Mouse (Mus musculus) CD8-positive naive resting alpha-beta T cell, adult 2 months (primary cell): ENCODE measurements around the gene Gal3st2b.
"Not testable (repeated sequence)": the region's sequence is repeated elsewhere in the genome, so short reads cannot be mapped to it uniquely, and the experiment has no call there.

ENCODE experiments used
- DNase-seq, 2 experiments: peaks; one replicate each; pipeline ENCODE4 v3.0.0; 2022; ENCODE audit warnings: low read depth in 2 of 2, low spot score in 2 of 2

Gal3st2b gene

DNA sequence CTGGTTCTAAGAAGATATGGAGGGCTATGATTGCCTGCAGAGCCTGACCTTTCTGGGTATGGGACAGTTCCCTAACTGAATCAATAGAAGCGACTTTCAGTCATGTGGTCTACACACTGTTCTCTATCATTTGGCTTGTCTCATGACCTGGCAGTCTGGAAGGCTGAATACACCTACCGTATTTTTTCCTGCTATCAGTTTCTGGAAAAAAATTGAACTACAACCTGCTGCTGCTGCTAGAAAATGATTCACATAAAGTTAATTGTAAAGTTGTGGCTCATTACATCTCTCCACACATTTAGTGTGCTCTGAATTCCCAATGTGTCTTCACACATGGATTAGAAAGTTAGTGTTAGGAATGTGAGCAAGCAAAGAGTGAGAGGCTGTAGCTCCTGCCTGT is at the start of gene Gal3st2b:
Gene Gal3st2b (plus strand): TSS at position 301 of the 400 bp plus-strand sequence.
- DNase-seq: not testable (repeated sequence)

DNA sequence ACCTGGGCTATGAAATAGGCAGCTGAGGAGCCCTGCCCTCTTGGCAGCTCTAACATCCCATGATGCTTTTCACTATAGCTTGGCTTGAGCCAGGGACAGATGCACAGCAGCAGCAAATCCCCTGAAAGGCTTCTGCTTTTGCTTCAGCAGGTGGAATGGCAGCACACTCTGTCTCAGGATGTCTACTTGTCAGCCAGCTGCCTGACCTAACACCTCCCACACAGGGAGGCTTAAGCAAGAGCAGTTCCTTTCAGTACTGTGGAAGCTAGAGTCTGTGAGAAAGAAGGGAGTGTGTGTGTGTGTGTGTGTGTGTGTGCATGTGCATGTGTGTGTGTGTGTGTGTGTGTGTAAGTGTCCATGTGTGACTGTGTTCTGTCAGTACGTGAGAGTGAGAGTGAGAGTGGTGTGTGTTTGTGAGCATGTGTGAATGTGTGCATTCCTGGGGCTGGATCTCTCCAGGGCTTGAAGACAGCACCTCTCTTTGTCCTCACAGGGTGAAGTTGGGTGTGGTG is 46.5 kb upstream of the Gal3st2b start:
- not testable (repeated sequence) for DNase-seq

DNA sequence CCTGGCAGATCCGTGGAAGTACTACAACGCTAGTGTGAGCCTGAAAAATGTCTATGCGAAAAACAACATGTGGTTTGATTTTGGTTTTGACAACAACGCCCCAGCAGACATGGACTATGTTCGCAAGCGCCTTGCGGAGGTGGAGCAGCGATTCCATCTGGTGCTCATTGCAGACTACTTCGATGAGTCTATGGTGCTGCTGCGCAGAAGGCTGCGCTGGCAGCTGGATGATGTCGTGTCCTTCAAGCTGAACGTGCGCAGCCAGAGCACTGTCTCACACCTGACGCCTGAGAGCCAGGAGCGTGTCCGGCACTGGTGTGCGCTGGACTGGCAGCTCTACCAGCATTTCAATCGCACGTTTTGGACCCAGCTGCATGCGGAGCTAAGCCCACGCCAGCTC is 43.7 kb upstream of the Gal3st2b start:
- not testable (repeated sequence) for DNase-seq

DNA sequence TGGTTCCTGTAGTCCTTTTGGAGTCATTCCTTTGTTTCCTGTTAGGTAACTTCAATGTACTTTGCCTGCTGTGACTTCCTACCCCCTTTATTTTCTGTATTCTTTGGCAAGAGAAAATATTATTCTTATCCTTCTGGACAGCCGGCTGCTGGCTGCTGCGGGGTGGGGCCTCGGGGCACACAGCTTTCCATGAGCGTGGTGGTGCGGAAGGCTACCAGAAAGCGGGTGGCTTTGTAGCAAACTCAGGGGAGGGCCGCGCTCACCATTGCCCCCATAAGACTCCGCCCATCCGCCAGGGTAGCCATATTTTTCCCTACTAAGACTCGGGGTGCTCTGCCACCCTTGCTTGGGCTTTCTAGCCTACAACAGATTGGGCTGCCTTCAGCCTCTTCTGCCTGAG is 36.3 kb upstream of the Gal3st2b start:
- not testable (repeated sequence) for DNase-seq

DNA sequence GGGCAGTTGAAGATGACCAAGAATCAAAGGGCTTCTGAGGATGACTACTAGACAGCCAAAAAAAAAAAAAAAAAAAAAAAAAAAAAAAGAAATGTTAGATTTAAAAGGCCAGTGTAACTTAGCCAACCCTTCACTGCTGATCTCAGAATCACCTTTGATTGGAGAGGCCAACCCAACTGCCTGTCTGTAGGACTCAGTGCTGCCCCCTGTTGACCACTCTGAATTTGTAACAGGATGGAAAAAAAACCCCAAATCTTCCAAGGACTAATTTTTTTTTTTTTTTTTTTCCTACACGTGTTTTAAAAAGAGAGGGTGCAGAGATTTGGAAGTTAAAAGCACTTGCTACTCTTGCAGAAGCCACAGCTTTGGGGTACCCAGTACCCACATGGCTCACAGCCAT is 27.2 kb upstream of the Gal3st2b start:
- not testable (repeated sequence) for DNase-seq

DNA sequence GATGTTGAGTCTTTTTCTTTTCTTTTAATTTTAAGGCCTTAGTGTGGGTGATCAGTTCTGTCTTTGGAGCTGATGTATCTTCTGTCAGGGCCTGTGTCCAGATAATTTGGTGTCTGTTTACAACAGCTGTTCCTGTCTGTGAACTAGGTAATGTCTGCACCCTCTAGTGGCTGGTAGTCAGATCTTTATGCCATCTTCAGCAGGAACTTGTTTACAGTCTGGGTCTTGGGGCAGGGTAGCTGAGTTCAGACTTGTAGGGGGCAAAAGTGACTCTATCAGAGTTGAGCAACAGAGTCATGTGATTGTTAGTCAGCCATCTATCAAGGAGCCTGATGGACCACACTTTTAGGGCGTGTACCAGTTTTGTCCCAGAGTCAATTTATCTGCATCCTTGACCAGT is 20.7 kb upstream of the Gal3st2b start:
- DNase-seq: not testable (repeated sequence)

DNA sequence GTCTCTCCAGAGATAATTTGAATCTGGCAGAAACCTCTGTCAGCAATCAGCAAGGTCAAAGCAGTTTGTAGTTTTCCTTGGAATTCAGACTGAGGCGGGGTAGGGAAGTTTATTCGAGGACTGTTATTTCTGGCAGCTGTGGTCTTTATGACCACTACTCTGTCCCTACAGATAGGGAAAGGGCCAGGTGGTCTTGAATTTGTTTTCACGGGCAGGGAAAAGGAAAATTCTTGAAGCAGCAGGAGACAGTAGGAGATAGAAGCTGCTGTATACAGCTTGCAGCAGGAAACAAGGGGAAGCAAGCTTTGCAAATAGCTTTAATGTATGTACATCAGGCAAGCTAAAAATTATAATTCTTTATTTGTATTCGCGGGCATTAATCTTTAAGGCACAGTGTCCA is 16.8 kb upstream of the Gal3st2b start:
- not testable (repeated sequence) for DNase-seq

DNA sequence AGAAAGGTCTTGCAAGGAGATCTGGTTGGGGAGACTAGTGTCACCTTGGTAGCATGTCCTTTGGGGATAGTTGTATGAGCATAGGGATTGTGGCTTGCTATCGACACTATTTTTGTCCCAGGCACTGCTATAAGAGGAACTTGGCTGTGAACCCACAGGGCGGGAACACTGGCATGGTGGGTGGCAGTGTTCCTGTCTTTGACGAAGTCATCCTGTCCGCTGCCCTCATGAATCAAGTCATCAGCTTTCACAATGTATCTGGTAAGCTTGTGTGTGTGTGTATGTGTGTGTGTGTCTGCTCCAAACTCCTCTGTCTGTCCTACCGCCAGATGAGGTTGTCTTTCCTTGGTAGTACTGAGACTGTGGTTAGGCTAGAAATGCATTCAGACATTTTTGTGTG is 11.4 kb upstream of the Gal3st2b start:
- DNase-seq: not testable (repeated sequence)

DNA sequence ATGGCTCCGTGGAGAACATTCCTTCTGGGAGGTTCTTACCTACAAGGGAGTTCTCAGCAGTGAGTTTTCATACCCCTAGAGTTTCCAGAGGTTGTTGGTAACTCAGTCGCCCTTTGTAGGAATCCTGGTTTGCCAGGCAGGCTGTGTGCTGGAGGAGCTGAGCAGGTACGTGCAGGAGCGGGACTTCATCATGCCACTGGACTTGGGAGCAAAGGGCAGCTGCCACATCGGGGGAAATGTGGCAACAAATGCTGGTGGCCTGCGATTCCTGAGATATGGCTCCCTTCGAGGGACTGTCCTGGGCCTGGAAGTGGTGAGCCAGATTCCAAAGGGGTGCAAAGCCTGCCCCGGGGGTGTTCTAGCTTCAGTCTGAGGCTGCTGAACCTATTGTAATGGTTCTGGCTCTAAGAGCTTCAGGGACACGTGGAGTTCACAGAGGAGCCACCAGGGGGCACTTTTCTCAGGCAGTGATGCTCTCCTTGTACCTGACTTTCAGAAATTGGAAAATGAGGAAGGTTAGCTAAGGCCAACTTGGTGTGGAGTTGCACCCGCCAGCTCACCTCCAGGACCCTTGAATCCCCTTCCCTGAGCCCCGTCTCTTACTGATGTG is 9.0 kb upstream of the Gal3st2b start:
- not testable (repeated sequence) for DNase-seq

DNA sequence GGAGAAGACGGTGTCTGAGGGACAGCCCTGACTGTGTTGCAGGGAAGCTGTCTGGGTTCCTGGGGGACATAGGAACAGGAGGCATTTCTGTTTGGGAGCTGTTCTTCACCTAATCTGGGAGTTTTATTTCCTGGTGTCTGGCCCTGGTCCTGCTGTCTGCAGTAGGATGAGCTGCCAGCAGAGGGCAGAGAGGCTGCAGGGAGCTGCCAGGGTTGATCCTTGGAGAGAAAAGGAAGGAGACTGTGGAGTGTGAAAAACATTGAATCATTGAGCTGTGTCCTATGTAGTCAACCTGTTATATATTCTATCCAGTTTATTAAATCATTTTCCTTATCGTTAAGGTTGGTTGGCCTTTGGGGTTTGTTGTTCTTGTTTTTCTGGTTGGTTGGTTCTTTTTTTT is 6.2 kb upstream of the Gal3st2b start:
- not testable (repeated sequence) for DNase-seq

DNA sequence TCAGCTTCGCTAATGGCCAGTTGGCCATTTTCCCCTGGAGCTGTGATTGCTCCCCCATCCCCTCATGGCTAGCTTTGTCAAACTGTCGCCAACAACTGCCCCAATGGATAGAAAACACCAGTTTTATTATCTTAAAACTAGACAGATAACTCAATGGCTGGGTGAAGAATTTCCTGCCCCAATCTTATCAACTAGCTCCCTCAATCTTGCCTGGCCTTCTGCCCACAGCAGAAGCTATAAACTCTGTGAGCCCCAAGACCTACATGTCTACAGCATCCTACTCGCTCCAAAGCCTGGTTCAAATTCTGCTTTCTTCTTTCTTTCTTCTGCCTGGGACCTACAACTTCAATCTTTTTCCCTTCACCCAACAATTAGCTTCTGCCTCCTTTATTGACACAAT is 951 bp upstream of the Gal3st2b start:
- DNase-seq: not testable (repeated sequence)

DNA sequence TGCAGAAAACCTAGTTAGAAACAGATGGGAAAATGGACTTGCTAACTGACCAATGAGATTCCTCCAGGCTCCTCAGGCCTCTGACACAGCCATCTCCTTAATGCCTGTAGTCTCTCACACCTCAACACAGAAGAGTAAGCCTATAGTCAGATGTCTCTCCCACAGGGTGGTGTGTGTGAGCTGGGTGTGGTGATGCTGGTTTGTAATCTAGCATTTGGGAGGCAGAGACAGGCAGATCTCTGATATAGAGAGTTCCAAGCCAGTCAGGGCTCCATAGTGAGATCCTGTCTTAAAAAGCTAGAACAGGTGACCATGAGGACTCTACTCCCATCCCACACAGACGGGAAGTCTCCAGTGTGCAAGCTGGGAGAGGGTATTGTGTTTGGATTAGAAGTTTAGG is 664 bp downstream of the Gal3st2b start:
- not testable (repeated sequence) for DNase-seq

DNA sequence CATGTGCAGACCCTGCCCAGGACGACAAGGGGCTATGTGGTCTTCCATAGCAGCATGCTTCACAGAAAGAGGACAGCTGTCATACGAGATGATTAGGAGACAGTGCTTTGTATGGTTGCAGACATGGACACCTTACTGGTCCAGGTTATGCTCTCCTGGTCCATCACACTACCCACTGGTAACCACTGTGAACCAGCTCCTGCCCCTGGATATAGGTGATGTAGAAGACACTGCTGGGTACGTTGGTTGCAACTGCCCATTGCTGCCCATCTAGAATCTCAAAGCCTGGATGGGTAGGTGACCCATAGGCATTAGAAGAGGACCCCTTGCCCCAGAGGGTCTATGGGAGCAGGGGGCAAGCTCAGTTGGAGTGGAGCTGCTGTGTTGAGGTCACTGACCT is 1.2 kb downstream of the Gal3st2b start:
- DNase-seq: not testable (repeated sequence)

DNA sequence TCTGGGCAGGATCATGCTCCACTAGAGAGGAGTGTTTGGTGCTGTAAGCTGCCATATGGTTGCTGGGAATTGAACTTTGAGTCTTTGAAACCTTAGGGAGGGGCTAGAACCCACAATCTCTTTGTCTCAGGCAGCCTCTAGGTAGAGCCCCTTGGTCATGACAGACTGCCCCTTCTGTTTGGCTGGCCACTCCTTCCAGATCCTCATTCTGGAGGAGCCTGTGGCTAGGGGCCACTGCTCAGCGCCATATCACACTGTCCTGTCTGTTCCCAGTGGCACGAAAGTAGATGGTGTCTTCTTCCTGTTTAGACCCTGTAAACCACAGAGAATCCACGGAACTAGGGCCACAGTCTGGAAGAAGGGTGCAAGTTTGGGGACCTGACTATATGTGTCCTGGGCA is 4.5 kb downstream of the Gal3st2b start:
- not testable (repeated sequence) for DNase-seq

DNA sequence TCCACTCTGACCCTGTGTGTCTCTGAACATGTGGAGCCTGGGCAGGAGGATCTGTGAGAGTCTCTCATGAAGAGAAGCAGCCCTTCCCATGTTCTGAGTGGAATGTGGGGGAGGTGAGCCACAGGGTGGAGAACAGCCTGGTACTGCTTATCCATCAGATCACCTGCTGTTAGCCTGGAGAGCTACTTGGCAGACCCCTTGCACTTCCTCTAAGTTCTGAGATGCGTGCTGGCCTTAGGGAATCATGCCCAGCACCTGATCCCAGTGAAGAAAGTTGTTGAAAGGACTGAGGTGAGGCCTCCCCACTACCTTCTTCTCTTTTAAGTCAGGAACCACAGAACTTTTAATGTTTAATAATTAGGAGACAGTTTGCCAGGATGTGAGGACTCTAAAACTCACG is 5.0 kb downstream of the Gal3st2b start:
- not testable (repeated sequence) for DNase-seq

DNA sequence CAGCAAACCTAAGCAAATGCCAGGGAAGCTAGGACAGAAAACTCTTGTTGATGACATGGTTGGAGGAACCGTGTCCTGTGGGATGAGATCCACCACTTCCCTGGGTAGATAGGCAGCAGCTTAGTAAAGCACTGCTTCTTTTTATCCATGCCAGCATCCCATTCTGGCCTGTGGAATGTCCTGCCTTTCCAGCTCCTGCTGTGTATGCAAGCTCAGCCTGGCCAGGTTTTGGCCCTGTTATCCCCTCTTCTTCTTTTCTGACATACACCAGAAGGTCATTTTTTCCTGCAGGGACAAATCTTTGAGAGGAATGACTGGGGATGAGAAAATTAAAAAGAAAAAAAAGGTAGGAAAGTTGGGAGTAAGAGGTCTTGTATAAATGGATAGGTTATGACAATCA is 17.3 kb downstream of the Gal3st2b start:
- DNase-seq: not testable (repeated sequence)

DNA sequence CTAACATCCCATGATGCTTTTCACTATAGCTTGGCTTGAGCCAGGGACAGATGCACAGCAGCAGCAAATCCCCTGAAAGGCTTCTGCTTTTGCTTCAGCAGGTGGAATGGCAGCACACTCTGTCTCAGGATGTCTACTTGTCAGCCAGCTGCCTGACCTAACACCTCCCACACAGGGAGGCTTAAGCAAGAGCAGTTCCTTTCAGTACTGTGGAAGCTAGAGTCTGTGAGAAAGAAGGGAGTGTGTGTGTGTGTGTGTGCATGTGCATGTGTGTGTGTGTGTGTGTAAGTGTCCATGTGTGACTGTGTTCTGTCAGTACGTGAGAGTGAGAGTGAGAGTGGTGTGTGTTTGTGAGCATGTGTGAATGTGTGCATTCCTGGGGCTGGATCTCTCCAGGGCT is 19.7 kb downstream of the Gal3st2b start:
- not testable (repeated sequence) for DNase-seq

DNA sequence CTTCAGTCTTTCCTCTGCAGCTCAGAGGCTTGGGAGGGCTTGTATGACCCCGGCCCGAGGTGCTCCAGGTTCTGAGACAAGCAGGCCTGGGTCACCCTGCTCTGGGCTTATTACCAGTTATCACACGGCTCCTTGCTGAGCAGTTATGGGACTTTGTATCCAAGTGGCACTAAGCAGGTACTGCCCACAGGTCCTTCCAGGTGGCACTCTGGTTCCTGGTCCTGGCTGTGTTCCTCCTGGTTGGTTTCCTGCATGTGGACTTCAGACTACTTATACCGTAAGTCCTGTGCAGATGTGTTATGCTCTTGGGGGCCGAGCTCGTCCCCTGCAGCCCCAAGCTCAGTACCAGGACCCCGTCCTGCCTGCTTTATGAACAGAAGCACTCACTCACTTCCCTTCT is 20.3 kb downstream of the Gal3st2b start:
- DNase-seq: not testable (repeated sequence)

DNA sequence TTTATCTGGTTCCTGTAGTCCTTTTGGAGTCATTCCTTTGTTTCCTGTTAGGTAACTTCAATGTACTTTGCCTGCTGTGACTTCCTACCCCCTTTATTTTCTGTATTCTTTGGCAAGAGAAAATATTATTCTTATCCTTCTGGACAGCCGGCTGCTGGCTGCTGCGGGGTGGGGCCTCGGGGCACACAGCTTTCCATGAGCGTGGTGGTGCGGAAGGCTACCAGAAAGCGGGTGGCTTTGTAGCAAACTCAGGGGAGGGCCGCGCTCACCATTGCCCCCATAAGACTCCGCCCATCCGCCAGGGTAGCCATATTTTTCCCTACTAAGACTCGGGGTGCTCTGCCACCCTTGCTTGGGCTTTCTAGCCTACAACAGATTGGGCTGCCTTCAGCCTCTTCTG is 31.0 kb downstream of the Gal3st2b start:
- not testable (repeated sequence) for DNase-seq

DNA sequence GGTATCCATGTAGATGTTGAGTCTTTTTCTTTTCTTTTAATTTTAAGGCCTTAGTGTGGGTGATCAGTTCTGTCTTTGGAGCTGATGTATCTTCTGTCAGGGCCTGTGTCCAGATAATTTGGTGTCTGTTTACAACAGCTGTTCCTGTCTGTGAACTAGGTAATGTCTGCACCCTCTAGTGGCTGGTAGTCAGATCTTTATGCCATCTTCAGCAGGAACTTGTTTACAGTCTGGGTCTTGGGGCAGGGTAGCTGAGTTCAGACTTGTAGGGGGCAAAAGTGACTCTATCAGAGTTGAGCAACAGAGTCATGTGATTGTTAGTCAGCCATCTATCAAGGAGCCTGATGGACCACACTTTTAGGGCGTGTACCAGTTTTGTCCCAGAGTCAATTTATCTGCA is 48.4 kb downstream of the Gal3st2b start:
- DNase-seq: not testable (repeated sequence)

DNA sequence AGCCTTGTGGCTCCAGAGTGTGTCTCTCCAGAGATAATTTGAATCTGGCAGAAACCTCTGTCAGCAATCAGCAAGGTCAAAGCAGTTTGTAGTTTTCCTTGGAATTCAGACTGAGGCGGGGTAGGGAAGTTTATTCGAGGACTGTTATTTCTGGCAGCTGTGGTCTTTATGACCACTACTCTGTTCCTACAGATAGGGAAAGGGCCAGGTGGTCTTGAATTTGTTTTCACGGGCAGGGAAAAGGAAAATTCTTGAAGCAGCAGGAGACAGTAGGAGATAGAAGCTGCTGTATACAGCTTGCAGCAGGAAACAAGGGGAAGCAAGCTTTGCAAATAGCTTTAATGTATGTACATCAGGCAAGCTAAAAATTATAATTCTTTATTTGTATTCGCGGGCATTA is 52.3 kb downstream of the Gal3st2b start:
- DNase-seq: not testable (repeated sequence)

DNA sequence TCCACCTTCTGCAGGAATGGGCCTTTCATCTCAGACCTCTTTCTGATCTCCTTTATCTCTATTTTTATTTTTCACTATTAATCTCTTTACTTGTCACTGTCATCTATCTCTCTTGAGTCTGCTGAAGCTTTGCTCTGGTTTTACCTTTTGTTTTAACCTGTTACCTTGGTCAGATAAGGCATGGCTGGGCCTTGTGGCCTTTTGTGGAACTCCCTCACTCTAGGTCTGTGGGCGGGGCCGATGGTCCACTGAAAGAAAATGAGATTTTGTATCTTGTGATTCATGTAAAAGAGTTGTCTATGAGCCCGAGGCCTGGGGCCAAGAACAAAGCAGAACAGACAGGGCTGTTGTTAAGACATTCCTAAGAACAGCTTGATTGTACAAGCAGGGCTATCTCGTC is 52.7 kb downstream of the Gal3st2b start:
- DNase-seq: not testable (repeated sequence)

DNA sequence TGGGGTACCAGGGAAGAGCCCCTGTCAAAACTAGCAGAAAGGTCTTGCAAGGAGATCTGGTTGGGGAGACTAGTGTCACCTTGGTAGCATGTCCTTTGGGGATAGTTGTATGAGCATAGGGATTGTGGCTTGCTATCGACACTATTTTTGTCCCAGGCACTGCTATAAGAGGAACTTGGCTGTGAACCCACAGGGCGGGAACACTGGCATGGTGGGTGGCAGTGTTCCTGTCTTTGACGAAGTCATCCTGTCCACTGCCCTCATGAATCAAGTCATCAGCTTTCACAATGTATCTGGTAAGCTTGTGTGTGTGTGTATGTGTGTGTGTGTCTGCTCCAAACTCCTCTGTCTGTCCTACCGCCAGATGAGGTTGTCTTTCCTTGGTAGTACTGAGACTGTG is 57.7 kb downstream of the Gal3st2b start:
- not testable (repeated sequence) for DNase-seq
